Mouse (Mus musculus) cerebellum, postnatal 14 days (tissue): ENCODE measurements at regions not wholly inside any gene's neighbourhood (a gene's known extent, or its start where the extent isn't known, plus 50 kb on each side); places are given as distances from the start of the nearest gene placed in this dataset.

Experiments used
- DNase-seq, 2 experiments: peaks; one replicate each; pipeline ENCODE4 v3.0.0; 2021; ENCODE audit warnings: mixed read lengths in 2 of 2

DNA sequence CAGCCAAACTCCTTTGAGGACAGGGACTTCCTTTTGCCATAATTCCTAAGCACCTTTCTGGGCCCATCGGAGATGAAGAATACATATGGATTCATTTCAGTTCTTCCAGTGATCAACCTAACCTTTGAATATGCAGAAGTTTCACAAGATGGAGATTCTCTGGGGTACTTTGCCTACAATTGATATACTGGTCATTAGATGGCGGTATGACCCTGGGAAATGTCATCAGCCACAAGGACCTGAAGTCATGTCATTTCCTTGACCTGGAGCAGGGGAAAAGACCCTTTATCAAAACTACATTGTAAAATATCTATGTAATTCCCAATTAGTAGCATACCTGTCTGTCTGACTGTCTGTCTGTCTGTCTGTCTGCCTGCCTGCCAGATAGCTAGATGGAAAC, 164.0 kb upstream of the Slc24a3 start:
- DNase-seq, result no peak

DNA sequence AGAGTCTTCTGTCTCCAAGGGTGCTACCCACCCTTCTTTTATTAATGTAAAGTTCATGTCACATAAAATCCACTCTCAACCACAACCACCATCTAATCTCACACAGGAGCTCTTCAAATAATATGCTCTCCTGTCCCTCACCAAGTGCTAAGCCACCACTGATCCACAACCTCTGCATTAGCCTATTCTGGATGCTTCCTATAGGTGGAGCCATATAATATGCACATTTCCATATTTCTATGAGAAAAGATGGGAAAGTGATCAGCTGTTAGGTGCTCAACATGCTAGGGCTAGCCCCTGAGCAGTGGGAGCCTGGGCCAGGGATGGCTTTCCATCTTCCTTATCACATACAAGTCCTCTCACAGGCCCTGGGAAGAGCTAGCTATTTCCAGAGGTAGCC, 156.9 kb upstream of the Slc24a3 start:
- DNase-seq, result no peak

DNA sequence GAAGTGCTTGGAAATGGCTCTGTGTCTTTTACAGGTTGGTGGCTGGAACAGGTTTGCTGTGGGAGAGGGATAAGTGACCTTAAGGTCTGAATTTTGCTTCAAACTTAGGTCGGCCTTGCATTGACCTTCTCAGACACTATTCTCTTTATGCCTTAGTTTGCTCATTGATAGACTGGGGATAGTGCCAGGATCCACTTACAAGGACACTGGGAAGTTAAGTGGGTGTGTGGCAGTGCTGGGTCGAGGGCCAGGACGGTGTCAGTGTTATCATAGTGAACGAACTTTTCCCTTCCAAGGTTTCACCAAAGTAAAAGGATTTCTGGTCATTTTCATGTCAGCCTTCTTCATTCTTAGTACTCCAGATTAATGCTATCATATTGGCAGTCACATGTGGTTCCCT, 156.3 kb upstream of the Slc24a3 start:
- DNase-seq, result no peak

DNA sequence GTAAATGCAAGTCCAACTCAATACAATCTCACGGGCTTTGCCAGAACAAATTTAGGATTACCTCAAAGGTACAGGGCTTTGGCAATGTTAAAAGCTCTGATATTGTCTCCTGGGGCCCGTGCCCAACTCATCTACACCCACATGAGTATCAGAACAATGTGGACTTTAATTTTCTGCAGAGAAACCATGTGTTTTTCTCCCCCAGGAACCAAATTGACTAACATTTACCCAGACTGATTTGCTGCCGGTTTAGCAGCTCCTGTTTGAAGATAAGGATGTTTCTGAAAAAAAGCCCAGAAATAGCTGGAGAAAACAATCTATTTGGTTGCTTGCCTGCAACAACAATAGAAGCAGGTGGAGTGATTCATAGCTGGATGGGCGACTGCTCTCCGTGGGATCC, 151.6 kb upstream of the Slc24a3 start:
- no peak for DNase-seq

DNA sequence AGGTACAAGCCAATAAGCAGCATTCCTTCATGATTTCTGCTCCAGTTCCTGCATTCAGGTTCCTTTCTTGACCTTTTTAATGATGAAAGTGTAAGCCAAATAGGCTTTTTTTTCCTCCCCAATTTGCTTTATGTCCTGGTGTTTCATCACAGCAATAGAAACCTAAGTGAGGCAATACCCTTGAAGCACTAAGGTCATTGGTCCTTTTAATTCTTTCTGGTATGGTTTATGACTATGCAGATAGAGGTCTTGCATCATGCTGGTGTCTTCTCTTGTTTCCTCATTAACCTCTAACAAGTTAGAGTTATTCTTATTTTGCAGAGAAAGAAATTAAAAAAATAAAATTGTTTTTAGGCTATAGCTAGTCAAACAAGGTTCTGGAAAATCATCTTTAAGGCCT, 150.6 kb upstream of the Slc24a3 start:
- DNase-seq, result no peak

DNA sequence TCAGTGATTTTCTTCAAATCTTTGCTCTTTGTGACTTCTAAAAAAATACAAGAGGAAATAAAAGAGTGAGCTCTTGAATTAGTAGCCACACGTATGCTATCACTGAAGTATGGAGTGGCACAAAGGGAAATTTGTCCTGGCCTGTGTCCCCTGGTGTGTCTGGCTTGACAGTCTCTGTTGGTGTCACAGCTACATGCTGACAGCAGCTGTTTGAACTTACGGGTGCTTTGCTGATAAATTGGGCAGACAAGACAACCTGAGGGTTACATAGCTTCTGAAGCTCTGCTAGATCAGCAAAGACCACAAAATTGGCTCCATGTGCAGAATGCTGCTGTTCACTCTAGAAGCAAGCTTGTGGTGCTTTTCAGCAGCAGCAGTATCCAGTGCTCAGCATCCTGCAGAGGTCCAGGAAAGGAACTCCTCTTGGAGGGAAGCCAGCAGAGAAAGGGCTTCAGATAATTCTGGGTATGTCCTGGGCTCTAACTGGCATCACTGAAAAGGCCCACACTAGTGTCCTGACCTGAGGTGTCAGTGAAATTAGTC, 149.9 kb upstream of the Slc24a3 start:
- DNase-seq, result no peak

DNA sequence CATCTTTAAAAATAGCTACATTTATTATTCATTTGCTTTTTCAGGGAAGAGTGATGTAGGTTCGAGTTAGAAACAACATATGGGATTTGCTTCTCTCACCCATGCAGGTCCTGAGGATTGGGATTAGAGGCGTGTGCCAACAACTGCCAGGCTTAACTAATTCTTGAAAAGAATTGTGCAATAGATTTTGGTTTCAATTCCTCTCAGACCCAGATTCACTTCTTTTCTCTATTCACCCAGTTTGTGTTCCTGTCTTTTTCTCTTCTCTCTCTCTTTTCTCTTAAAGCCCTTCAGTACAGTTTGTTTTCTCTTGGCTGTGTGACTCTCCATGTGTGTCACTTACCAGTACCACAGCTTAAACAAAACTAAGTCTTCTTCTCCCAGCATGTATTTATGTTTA, 119.8 kb upstream of the Slc24a3 start:
- no peak for DNase-seq

DNA sequence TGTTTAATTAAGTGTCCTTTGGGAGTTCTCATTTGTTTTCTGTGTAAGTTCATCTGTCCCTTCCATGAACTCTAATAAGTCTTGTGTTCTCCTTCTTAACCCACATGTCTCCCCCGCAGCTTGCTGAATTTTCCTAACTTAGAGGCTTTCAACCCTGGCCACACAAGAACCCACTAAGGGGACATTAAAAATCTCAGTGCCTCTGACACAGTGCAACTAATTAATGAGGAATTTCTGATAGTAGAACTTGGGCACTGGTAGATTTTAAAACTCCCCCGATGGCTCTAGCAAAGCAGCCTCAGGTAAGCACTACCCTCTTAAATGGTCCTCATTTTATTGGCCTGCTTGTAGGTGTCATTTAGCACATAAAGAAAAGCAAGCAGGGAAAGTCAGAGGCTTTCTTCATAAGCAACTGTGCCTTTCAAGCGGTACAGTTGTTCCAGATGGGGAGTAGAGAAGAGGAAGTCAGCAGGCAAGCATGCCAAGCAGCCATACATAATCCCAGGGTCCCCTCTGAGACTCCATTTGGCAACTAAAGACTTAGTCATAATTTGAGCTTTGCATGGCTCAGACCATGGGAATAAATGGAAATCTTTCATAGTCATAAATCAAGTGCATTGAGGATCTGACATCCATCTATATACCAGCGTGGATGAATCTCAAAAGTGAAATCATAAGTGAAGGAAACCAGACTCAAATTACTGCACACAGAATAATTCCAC, 117.7 kb upstream of the Slc24a3 start:
- no peak for DNase-seq

DNA sequence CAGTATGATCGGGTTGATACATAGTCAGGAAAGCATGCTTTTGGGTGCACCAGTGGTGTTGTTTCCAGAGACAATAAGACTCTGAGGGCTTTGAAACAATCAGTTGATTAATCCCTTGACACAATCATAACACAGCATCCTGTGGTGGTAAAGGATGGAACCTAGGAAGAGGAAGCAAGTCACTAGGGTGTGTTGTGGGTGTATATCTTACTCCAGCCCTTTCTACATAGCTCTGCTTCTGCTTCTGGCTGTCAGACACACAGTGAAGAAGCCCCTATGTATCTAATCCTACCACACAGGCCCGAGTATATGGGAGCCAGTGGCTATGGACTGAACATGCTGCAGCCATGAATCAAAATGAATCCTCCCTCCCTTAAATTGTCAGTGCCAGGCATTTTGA, 115.1 kb upstream of the Slc24a3 start:
- no peak for DNase-seq

DNA sequence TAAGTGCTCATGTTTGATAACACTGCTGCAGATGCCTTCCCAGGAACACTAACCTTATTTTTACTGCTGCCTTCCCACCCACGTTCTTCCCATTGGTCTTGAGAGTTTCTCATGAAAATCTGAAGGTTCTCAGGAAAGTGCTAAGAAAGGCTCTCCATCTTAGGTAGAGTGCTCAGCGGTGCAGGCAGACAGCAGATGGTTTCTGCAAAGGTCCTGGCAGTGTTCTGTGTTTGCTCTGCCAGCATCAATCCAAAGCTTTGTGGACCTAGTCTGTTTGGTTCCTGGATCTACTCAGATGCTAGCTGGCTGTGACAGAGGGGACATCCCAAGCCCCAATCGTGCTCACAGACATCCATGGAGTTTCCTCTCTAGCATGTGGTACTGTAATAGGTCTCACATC, 111.3 kb upstream of the Slc24a3 start:
- DNase-seq, result peak; percentile 73 to 84

DNA sequence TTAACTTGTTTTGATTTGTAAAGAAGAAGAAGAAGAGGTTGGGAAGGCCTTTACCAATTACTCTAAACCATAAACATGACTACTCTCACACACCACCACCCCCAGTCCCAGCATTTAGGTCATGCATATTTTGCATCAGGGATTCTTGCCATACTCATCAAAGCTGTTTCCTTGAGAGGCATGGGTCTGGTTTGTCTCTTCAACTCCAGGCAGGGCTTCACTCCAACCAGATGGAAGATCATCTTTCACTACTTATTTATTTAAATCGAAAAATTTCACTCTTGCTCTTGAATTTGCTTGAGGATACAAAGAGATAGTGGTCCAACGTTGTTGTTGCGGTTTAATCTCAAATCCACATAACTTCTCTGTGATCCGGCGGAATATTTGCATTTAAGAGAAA, 110.8 kb upstream of the Slc24a3 start:
- no peak for DNase-seq

DNA sequence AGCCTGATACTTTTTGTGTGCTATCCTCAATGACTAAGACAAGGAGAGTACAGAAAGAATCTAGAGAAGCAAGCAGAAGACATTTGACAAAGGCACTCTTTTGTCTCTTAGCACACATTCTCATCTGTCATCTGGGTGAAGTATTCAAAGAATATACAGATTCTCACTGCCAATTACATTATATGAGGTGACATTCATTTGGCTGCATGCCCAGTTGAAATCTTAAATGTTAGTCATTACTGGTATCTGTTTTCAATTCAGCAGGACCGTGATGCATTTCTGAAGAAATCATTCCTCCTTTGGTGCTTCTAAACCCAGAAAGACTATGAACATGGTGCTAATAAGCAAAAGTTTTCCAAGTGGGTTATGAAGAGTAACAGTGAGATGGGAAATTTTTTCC, 97.6 kb upstream of the Slc24a3 start:
- no peak for DNase-seq

DNA sequence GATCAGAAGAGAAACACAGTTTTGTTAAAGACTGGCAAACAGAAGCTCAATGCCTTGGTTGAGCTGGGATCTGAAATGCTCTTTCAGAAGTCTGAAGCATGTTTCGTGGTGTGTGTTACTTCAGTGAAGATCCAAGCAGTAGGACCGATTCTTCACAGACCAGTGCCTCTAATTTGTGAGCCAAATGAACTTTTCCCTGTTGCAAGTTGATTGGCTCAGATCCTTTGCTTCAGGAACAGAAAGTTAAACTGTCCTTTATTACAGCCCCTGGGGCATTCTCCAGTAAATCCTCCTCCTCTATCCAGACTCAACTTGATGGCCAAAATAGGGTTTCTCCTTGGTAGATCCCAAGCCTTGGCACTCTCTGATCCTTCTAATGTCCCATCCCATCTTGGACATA, 85.6 kb upstream of the Slc24a3 start:
- no peak for DNase-seq

DNA sequence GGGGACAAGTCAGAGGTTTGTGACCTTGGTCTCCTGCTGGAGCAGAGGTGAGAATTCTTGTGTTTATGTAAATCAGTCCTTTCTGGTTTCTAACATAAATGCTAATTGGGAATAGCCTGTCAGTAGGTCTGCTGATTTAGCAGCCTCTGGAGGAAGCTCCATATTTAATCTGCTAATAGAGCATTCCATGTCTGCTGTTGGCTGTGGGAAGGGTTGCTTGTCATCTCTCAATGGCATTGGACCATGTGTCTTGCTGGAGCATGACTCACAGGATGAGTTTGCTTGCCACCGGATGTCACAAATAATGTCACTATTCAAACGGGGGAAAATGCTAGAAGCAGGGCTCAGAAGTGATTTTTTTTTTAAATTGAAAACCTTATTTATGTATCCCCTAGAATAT, 82.9 kb upstream of the Slc24a3 start:
- no peak for DNase-seq

DNA sequence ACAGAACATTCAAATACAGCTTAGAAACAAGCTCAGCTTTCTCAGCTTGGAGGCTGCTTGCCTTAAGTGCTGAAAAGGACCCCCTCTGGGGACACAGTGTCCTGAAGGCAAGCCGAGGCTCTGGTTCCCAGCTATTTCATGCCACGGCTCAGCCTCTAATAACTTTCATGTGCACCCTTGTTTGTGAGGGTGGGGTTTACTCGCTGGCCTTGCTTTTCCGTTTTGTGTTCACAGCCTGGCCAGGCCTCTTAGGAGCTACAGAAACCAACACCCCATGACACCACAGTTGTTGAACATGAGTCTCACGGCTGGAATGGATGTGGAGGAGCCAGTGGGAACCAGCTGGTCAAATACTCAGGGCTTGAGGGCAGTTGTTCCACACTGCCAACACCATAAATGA, 81.4 kb upstream of the Slc24a3 start:
- DNase-seq, result no peak

DNA sequence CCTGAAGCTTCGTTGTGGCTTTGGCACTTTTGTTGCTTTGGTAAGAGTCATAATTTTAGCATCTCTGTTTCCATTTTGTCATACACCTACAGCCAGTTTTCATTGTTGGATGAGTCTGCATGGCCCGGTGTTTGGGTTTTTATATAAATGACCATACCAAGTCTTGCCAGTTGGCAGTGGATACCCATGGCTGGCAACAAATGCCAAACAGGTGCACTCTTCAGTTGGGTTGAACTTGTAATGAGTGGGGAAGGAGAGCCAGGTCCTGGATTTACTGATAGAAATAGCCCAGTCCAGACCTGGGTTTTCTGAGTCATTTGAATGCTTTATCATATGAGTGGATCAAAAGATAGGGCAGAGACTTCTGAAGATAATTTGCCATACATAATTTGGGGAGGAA, 64.3 kb upstream of the Slc24a3 start:
- DNase-seq, result peak; percentile 80 to 89

DNA sequence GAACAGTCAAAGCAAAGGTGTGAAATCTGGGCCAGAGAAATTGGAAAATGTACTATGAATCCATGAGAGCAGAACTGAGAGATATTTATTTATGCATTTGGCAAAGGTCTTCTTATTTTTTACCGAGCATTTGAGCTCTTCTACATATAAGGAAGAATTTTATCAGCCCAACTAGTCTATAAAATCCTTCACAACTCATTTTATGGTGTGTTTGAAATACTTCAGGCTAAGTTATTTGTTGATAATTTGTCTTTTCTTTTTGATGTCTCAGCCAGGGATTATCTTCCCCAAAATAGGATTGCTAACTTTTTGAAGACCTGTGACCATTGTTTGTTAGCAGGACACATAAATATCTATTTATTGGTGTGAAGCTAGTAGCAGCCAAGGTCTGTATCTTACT, 55.9 kb upstream of the Slc24a3 start:
- no peak for DNase-seq

DNA sequence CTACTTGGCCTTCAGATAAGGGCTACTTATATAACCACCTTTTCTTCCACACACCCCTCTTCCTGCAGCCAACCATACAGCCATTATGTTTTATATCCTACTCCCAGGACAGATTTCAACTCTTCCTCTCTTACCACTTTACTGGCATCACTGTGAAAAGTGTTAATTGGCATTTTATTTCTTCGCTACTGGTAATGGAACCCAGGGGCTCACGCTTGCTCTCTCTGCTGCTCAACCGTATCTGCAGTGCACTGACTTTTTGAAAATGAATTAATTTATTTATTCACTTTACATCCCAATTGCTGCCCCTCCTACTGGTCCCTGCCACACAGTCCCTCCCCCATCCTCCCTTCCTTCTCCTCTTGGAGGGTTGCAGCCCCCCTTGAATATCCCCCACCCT, 52.5 kb upstream of the Slc24a3 start:
- no peak for DNase-seq
